Mouse (Mus musculus) macrophage (primary cell): ENCODE data around the gene Nfatc2. TPM values are rescaled to one million over a fixed set of nuclear protein-coding genes. Genes with fewer than 3 reads are reported as not detected.

ENCODE experiments used
- polyA plus RNA-seq: library from polyadenylated mRNA; stranded (reverse); fragments of 250-400 nt; gene quantifications from 3 replicates; pipeline ENCODE4 v1.2.4, GENCODE M21; 2018; ENCODE audit warnings: inconsistent platforms

Gene Nfatc2
- polyA plus RNA-seq, 1 experiment from 2014 or later = 26.6 TPM

Other genes starting within 250 kb of the Nfatc2 start
- gene Atp9a, start 140.8 kb upstream of the Nfatc2 start, polyA plus RNA-seq = 0.39 to 0.76 TPM (median 0.56 TPM) in 3 replicates
- not detected in 3 replicates for gene Sall4, start 166.3 kb upstream of the Nfatc2 start, polyA plus RNA-seq